Mouse (Mus musculus) gastrocnemius, postnatal 4 days (tissue): ENCODE measurements around the gene D430041D05Rik. TPM values are rescaled to one million over a fixed set of nuclear protein-coding genes. Genes with fewer than 3 reads are reported as not detected.

ENCODE experiments used
- DNase-seq, 2 experiments: peaks; one replicate each; pipeline ENCODE4 v3.0.0; 2021 to 2022; ENCODE audit warnings: low spot score in 2 of 2, mixed read lengths in 2 of 2
- total RNA-seq, 2 experiments: library from RNA; stranded (reverse); gene quantifications; 2 replicates each; pipeline ENCODE4 v1.2.3; 2021

The D430041D05Rik gene
- total RNA-seq, 2 experiments from 2014 or later = 2.5 to 2.8 TPM

DNA sequence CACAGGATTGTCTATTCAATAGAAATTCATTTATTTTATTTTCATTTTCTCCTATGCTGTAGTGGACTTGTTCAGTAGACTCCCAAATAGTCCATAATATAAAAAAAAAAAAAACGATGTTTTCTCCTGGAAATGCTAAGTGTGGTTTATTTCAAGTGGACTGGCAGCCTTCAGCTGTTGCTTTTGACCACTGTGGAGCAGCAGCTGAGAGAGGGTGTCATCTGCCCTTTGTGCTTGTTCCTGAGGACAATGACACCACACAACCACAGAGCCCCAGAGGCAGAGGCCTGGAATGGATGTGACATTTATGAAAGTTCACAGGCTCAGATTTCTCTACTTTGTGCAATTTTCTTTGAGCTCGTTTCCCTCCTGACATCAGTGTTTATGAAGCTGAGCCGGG lies 124.0 kb downstream of the D430041D05Rik start:
- no peak for DNase-seq

DNA sequence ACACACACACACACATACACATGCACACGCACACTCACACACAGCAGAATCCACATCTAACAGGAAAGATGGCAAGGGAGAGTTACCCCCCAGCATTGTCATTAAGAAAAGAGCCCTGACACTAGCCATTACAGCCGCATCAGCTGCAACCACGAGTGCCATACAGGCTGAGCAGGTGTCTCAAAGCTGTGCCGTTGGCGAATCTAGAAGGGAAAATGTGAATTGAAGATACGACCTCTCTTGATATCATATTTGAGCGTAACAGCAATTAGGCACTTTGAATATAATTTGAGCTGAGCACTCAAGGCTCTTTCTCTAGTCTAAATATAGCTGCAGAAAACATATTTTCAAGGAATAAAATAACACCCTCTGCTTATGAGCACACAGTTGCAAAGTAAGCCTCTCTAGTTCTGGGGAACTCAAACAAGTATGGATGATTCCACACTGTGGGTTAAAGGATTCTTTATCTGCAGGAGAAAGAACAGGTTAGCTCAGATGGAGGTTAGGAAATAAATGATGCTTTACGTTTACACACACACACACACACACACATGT lies 127.3 kb downstream of the D430041D05Rik start:
- DNase-seq = no peak

DNA sequence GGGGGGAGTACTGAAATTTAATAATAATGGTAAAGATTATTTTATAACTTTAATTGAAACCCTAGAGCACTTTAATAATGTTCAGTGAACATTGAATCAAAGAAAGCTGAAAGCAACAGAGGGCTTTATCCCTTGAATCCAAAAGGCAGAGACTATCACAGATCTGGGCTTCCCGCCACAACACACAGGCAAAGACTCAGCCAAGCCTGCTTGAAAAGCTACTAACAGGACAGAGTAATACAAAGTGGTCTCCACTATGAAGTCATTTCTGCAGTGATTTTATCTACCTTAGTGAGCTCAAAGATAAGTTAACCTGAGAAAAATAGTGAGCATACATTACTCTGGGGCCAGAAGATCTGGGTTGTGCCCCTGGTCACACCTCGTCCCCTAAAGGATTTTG lies 128.0 kb downstream of the D430041D05Rik start:
- no peak for DNase-seq

DNA sequence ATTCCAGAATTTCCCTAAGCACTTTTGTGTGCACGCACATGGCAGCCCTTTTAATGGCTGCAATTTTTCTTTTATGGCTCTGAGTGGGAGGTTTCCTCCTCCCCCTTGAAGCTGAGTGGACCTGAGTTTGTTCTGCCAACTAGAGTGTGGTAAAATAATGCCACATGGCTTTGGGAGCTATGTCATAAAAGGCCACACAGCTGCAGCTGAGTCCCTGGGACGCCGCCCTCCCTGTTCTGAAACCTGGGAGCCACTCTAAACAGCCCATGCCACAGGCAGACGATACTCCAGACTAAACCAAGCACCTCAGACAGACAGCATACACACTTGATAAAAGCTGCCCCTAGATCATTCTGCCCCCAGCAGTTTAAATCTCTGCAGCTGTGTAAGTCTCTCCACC lies 143.8 kb downstream of the D430041D05Rik start:
- no peak for DNase-seq

DNA sequence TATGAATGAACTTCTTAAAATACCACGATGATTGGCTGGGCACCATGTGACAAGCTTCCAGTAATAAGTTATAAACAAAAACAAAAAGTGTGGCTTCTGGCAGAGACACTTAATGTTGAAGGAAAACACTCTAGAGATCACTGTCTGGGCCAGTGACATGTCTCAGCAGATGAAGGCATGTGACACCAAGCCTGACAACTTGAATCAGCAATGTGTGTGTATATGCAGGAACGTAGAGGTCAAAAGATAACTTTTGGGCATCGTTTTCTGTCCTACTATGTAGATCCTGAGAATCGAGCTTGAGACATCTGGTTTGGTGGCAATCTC lies 149.1 kb downstream of the D430041D05Rik start:
- DNase-seq = no peak

DNA sequence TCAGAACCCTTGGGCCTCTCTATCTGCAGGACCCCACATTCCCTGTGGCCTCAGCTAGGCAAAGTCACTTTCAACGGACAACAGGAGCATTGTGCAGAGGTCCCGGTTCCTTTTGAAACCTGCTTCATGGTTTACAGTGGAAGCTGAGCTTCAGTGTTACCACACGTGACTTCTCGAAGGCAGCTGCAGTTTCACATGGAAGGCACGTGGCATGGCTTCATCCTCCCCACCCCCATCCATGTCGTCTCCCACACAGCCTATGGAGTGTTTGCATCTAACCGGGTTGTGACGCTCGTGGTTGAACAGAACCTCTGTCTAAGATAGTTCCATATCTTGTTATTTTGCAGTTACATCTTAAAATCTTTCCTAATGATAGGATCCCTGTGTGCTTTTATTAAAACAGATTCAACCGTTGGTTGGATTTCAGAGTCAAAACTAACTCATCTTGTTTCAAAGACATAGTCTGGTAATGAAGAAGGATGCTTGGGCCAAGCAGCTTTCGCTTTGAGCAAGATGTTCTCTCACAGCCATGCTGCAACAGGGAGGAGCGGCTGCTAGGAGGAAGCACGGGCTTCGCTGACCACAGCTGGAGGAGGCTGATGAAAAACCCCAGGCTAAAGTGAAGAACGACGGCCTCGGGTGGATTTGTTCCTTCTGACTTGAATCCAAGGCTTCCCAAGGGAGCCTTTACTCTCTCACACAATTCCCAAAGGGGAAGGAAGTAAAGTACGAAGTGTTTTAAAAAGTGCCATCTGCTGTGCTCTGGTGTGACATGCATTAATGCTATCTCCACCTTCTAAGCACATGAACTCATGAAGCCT lies 149.7 kb downstream of the D430041D05Rik start:
- no peak for DNase-seq

DNA sequence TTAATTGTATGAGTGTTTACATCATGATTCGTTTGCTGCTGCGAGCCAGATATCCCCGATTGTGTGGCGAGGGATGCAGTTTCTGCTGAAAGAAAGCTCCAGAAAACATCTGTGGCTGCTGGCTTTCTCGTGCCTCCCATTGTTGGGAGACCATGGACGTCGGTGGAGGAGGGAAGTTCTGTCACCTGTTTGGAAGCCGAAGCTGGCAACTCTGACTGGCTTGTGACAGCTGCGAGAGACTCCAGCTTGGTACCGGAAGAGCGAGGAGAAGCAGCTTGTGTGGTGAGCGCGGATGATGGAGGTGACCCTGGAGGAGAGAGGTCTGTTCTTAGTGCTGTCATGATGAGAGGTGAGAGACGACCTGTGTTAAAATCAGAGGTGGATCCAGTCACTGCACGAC lies 154.2 kb downstream of the D430041D05Rik start:
- DNase-seq = no peak

DNA sequence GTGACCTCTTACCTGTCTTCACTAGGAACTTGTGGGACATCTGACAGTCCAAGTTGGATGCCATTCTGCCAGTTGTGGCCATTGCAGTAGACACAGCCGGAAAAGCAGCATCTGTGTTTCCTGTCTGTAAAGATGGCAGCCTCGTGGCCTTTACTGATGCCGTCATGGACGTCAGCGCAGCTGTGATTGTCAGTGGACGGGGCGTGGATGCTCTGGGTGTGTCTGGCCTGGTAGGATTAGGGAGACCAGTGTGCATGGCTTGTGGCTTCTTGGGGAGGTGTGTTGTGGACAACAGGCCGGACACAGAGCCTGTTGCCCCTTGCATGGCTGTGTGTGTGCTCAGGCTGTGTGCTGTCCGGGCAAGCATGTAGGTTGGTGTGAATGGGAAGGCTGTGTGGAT lies 155.9 kb downstream of the D430041D05Rik start:
- no peak for DNase-seq

DNA sequence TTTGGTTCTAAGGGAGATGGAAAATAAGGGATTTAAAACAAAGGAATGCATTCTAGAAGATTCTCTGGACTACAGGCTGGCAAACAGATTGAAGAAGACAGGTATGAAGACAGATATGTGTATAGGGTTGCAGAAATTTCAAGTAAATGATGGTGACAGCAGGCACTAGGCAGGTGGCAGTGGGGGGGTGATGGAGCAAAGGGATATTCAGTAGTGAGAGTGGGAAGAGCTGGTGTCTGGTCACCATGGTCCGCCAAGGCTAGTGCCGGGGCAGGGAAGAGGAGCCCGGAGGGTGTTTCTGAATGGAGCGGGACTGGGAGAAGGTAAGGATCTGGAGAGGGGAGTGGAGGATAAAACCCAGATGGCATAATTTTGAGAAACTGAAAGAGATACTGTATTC lies 157.5 kb downstream of the D430041D05Rik start:
- DNase-seq = no peak

DNA sequence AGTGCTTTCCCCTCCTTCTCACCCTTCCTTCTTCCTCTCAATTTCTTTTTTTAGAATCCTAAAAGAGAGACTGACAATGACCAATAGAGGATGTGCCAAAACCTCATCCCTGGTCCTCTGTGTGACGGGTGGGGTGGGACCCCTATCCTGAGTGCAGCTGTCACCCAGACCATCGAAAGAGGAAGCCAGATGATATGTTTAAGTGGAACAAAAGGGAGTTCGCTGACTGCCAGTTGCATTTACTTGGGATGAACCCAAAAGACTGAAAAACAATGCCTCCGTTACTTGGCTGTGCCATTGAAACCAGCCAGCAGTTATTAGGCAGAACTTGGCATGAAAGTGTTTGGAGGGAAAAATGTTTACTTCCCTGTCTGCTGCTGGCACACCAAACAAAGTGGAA lies 159.2 kb downstream of the D430041D05Rik start:
- DNase-seq = no peak

DNA sequence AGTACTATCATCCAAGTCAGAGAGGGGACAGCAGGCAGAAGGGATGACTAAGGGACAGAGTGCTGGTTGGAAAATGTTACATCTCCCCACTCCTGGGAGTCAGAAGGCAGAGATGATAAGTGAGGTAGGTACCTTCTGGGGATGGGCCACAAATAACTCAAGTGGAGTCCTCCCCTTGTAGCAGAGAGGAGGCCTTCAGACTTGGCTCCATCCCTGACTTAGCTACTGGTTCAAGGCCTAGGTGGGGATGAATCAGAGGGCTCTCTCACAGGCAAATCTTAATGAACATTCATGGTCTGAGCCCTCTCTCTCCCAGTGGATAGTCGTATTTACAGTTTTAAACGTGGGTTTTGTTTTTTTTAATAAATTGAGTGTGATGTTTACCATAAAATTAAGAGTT lies 161.0 kb downstream of the D430041D05Rik start:
- no peak for DNase-seq

DNA sequence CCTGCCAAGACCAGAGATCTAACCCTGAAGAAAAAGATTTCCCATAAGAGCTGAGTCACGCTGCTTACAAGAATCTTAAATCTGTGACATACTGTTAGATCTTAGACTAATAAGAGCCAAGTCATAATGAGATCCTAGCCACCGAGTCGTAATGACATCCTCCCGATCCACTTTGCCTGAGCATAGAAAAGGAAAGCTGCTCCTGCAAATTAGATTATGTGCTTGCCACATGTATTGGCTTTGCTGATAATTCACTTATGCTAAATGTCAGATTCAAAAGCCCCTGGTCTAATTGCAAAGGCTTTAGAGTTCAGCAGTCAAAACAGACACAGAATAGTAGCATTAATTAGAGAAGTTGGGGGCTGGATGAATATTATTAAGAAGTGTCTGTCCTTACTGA lies 164.0 kb downstream of the D430041D05Rik start:
- DNase-seq = no peak

DNA sequence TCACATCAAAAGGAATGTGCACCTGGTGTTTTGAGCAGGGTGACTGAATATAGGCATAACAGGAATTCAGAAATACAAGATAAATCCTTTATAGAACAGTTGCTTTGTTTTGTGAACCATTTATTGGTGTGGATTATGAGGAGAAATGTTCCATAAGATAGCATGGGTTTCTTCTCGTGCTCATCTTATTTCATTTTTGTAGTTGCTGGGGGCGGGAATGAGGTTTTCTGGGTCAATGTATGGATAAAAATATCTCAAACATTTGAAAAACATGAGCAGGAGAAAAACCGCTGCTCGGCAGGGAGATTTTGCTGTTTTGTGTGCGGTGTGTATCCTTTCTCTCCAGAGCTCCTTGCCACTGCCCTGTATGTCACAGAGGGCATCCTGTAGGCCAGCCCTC lies 168.8 kb downstream of the D430041D05Rik start:
- no peak for DNase-seq

DNA sequence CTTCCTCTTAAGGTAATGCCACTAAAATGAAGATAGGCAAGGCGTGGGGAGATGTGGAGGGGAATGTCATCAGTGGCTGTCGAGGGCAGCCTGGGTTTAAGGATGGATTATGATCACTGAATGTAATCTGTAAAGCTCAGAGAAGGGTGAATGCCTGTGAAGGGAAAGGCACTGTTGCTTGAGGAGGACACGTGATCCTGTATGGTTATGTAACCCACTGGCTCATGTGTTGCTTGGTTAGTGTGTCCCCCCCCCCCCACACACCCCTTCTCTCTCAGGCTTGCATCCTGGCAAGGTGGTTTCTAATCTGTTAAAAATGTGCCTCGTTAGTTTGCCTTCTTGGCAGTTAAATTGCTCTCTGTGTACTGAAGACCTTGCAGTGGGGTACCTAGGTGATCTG lies 173.7 kb downstream of the D430041D05Rik start:
- no peak for DNase-seq

DNA sequence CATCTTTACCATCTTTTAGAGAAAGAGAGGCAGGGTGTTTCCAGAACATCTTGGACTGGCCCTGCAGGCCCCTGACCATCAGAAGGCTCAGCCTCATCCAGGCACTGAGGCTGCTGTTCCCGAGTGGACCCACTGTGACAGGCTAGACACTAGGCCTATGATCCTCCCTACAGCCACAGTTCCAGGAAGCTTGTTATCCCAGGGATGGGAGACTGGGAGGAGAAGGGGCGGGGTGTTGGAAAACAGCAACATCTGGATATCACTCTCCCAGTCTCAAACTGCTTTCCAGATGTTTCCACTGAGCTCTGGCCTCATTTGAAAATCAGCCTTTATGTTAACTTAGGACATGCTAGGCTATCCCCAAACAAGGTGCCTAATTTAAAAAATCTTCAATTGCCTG lies 180.4 kb downstream of the D430041D05Rik start:
- peak in 1 of 2 experiments; percentile 20 for DNase-seq

DNA sequence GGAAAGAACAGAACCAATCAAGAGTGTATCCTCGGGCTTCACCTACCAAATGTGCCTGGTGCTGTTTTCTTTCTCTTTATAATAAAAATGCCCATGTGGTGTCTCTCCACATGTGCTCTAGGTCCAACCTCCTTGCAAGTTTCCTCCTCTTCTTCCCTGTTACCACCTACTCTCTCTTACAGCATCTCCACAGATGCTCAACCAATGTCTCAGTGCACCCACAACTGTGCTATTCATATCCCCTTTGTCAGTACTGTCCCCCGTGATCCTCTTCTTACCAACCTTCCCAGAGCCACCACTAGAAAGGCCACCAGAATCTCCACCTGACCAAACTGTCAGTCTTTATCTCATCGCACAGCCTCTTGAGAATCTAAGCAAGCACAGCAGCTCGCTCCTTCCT lies 184.8 kb downstream of the D430041D05Rik start:
- DNase-seq = no peak

DNA sequence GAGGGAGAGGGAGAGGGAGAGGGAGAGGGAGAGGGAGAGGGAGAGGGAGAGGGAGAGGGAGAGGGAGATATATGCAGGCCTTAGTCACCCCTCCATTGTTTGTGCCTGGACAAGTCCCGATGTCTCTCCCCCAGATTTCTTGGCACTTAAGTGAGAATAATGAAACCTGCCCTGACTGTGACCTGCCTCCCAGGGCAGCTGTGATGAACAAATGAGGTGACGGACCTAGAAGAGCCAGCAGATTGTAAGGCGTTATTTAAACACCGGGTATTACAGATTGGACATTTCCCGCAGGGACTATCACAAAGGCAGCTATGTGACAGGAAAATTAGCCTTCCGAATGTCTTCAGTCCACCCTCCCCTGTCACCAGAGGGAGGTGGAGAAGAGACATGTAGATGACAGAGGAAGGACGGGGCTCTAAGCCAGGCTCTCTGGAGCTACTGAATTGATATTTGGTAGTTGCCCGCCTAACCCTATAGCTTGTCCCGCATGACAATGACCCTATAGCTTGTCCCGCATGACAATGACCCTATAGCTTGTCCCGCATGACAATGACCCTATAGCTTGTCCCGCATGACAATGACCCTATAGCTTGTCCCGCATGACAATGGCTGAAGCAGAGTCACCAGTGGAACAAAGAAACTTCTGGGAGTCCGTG lies 191.0 kb downstream of the D430041D05Rik start:
- no peak for DNase-seq

DNA sequence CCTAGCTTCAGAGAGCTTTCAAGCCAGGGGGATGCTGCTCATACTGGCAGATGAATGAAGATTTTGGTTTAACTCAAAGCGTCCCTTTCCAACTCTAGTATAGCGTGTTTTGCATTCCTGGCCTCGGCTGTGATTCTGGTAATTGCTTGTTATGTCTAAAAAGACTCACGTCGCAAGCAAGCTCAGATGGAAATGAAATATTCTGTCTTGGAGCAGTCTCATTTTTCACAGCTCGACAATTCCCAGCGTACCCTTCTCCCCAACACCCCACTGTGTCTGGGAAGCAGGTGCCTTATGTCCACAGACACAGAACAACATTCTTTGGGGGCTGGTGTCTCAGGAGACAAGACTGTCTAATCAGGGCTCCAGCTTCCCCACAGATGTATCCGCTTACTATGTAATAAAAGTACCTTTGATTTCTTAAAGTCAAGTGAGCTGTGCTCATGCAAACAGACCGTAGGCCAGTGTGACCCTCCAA lies 192.2 kb downstream of the D430041D05Rik start:
- DNase-seq = no peak

DNA sequence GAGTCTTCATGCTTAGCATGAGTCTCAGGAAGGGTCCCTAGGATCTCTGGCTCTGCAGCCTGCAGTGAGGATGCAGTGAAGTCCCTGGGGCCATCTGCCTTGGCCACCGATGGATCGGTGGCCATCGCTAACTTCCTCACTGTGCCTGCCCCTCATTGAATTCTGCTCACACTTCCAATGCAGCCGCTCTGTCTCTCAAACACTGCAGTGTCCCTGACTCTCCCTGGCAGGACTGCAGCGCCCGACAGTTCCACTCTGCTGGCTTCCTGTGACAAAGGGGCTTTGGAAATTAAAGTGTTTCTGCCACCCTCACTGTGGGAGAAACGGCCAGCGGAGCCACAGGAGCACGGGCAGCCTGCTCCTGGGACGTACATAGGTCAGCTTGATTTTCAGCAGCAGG lies 192.7 kb downstream of the D430041D05Rik start:
- DNase-seq = no peak

DNA sequence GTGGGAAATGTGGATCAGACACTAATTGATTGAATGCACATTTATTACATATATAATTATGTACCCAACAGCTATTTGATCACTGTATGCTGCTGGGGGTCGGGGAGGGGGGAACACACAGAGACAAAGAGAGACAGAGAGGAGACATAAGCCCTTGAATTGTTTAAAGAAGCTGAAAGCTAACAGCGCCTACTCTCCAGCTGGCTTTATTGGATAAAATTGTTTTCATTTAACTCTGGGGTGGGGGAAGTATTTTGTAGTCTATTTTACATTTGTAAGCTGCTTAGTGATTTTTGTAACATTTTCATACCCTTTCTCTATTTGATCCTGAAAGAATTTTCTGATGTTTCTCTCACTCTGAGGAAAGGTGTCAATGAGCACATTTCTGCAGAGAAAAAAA lies 201.4 kb downstream of the D430041D05Rik start:
- DNase-seq = no peak

DNA sequence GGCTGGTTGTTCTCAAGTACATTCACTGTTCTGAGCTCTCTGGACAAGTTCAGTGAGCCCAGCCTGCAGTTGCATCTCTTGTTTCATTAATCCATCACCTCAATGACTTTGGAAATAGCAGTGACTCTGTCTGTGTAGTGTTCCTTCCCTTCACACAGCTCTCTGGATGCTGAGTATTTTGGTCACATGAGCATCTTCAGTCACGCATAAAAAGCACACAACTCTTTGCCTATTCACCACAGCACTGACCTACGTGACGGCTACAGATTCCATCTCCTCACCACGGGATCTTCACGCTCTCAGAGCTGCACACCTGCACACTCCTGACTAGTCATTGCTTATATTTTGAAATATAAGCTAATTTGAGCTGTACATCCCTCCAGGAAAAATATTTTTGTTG lies 202.4 kb downstream of the D430041D05Rik start:
- no peak for DNase-seq

DNA sequence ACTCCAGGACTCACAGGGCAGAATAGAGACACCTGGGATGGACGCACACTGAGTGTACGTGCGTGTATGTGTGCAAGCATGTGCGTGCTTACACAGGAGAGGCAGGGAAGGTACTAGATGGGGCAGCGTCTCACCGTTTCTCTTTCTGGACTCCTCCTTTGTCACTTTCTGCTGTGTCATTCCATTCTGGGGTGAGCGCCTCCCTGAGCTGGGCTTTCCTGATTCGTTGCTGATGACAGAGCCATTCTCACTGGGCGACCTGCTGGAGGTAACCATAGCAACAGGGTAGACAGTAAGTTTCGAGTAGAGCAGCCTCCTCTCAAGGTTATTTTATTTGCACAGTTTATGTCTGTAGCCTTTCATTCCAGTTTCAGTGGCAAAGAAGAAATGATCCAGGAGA lies 202.9 kb downstream of the D430041D05Rik start:
- no peak for DNase-seq

DNA sequence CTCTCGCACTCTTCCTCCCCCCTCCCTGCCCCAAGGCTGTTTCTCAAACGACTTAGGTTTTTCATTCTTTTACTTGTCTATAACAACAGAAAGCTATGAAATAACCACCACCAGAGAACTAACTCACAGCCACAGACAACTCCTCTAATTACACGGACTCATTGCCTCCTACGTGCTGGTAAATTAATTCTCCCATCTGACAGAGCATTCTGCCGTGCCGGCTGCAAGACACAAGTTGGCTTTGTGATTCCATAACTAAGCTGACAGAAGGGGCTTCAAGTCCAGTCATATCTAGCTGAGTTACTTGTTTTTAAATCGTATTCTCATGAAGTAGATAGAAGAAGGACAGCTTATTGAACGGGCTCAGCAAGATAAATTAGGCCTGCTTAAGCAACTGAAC lies 205.2 kb downstream of the D430041D05Rik start:
- DNase-seq = no peak
